Mouse (Mus musculus): ENCODE results near the gene Grin2b. TPM values are rescaled to one million over a fixed set of nuclear protein-coding genes. Genes with fewer than 3 reads are reported as not detected.

The Grin2b gene
- total and polyA plus RNA-seq, 3 experiments = not detected

- Histone ChIP-seq H3K27me3 (replicated peaks) (no peaks in the 10 kb centered on the region), H3K4me2 (ENCODE audit: insufficient read depth, low read depth, poor library complexity, severe bottlenecking) (no peak overlapping the region), H3K9me3 (replicated peaks; ENCODE audit: low read length) (peaks cover 64% of the 10 kb centered on the region), H3K4me3 (replicated peaks in 1 of 3; ENCODE audit: low read depth in 2 of 3, low read length in 2 of 3, poor library complexity in 1 of 3) (no peak overlapping the region), H3K4me1 (ENCODE audit: control insufficient read depth in 1 of 2, insufficient read depth in 2 of 2) (no peaks in the 10 kb centered on the region), H3K36me3 (replicated peaks in 1 of 2; ENCODE audit: control insufficient read depth in 1 of 2, insufficient read depth in 1 of 2, low read length in 1 of 2) (no peaks in the 10 kb centered on the region), H3K79me2 (replicated peaks; ENCODE audit: control insufficient read depth, extremely low read depth, insufficient read depth, poor library complexity, severe bottlenecking) (no peaks in the 10 kb centered on the region), H3K27ac (ENCODE audit: insufficient read depth, low read depth) (no peak overlapping the region), H3K9ac (ENCODE audit: insufficient read depth, low read depth) (no peak overlapping the region)
- no peak for DNase-seq (ENCODE audit: extremely low read depth)
- in situ Hi-C loops (cut with MboI; ENCODE audit: low pct_ligation_motif_present, low pct_unique_long_range_greater_than_20kb, low sequenced_read_pairs) (no loop called here), dilution Hi-C loops (cut with MboI; ENCODE audit: extremely low pct_ligation_motif_present, extremely low pct_unique_long_range_greater_than_20kb, low sequenced_read_pairs) (no loop called here)
- TF ChIP-seq MEF2A (IDR thresholded peaks at IDR 0.05; ENCODE audit: borderline replicate concordance, low read depth, low read length) (no peak), UBTF (IDR thresholded peaks at IDR 0.05; ENCODE audit: low read depth, low read length) (no peak), PAX5 (IDR thresholded peaks at IDR 0.05; ENCODE audit: low read length) (no peak), BHLHE40 (IDR thresholded peaks at IDR 0.05; ENCODE audit: low read depth, low read length) (no peak), JUN (IDR thresholded peaks at IDR 0.05; ENCODE audit: insufficient read depth, low read depth, low read length) (no peak), SMC3 (IDR thresholded peaks at IDR 0.05; ENCODE audit: low read depth, low read length) (no peak), ZMIZ1 (IDR thresholded peaks at IDR 0.05; ENCODE audit: low read depth, low read length) (no peak), JUND (conservative IDR thresholded peaks at IDR 0.05; ENCODE audit: low read depth, low read length) (no peak), SIN3A (IDR thresholded peaks at IDR 0.05; ENCODE audit: low read length) (no peak), POLR2A (IDR thresholded peaks at IDR 0.05; ENCODE audit: low read depth, low read length) (no peak), GABPA (IDR thresholded peaks at IDR 0.05; ENCODE audit: insufficient replicate concordance, low read depth, low read length) (no peak)
These were observed 230.1 kb downstream of the Grin2b start for GRCm38 (mm10) chr6:135943121-135943617.

- dilution Hi-C loops (cut with MboI; ENCODE audit: extremely low pct_ligation_motif_present, extremely low pct_unique_long_range_greater_than_20kb, low sequenced_read_pairs) = no loop called here
- H3K27ac ChIP-seq (ENCODE audit: insufficient read depth, low read depth) = no peak overlapping the region
- DNase-seq (ENCODE audit: extremely low read depth) = no peak
- no peaks in the 10 kb centered on the region for H3K36me3 ChIP-seq (replicated peaks in 1 of 2; ENCODE audit: control insufficient read depth in 1 of 2, insufficient read depth in 1 of 2, low read length in 1 of 2)
- H3K9me3 ChIP-seq (replicated peaks; ENCODE audit: low read length) = peaks cover 73% of the 10 kb centered on the region
- H3K4me3 ChIP-seq (replicated peaks in 1 of 3; ENCODE audit: low read depth in 2 of 3, low read length in 2 of 3, poor library complexity in 1 of 3) = no peak overlapping the region
- H3K27me3 ChIP-seq (replicated peaks) = no peaks in the 10 kb centered on the region
- no peak overlapping the region for H3K4me2 ChIP-seq (ENCODE audit: insufficient read depth, low read depth, poor library complexity, severe bottlenecking)
- in situ Hi-C loops (cut with MboI; ENCODE audit: low pct_ligation_motif_present, low pct_unique_long_range_greater_than_20kb, low sequenced_read_pairs) = no loop called here
- H3K79me2 ChIP-seq (replicated peaks; ENCODE audit: control insufficient read depth, extremely low read depth, insufficient read depth, poor library complexity, severe bottlenecking) = no peaks in the 10 kb centered on the region
- H3K9ac ChIP-seq (ENCODE audit: insufficient read depth, low read depth) = no peak overlapping the region
- no peaks in the 10 kb centered on the region for H3K4me1 ChIP-seq (ENCODE audit: control insufficient read depth in 1 of 2, insufficient read depth in 2 of 2)
- no peak for TF ChIP-seq BHLHE40 (IDR thresholded peaks at IDR 0.05; ENCODE audit: low read depth, low read length)
- TF ChIP-seq CTCF (conservative IDR thresholded peaks at IDR 0.05 in 1 of 2, IDR thresholded peaks at IDR 0.05 in 1 of 2; ENCODE audit: low read depth in 2 of 2, low read length in 2 of 2) = no peak
- TF ChIP-seq MYC (IDR thresholded peaks at IDR 0.05; ENCODE audit: low read depth, low read length) = no peak
- TF ChIP-seq HCFC1 (IDR thresholded peaks at IDR 0.05; ENCODE audit: low read depth, low read length) = no peak
- no peak for TF ChIP-seq TBP (conservative IDR thresholded peaks at IDR 0.05; ENCODE audit: low read depth, low read length)
- no peak for TF ChIP-seq NRF1 (IDR thresholded peaks at IDR 0.05; ENCODE audit: low read depth, low read length)
- TF ChIP-seq POLR2AphosphoS2 (IDR thresholded peaks at IDR 0.05; ENCODE audit: low read depth, low read length) = no peak
- TF ChIP-seq JUND (conservative IDR thresholded peaks at IDR 0.05; ENCODE audit: low read depth, low read length) = no peak
- TF ChIP-seq ETS1 (conservative IDR thresholded peaks at IDR 0.05; ENCODE audit: low read depth, low read length) = no peak
- TF ChIP-seq MAX (IDR thresholded peaks at IDR 0.05; ENCODE audit: low read length) = no peak
- TF ChIP-seq RCOR1 (conservative IDR thresholded peaks at IDR 0.05; ENCODE audit: low read depth, low read length) = no peak
- no peak for TF ChIP-seq SIN3A (IDR thresholded peaks at IDR 0.05; ENCODE audit: low read length)
- no peak for TF ChIP-seq MAFK (IDR thresholded peaks at IDR 0.05; ENCODE audit: insufficient replicate concordance, low read length)
- TF ChIP-seq ELF1 (IDR thresholded peaks at IDR 0.05; ENCODE audit: low read depth, low read length) = no peak
- TF ChIP-seq RAD21 (IDR thresholded peaks at IDR 0.05; ENCODE audit: low read depth, low read length) = no peak
- TF ChIP-seq POLR2A (IDR thresholded peaks at IDR 0.05; ENCODE audit: low read depth, low read length) = no peak
- TF ChIP-seq ZKSCAN1 (IDR thresholded peaks at IDR 0.05; ENCODE audit: borderline replicate concordance, low read depth, low read length) = no peak
- no peak for TF ChIP-seq SMC3 (IDR thresholded peaks at IDR 0.05; ENCODE audit: low read depth, low read length)
- TF ChIP-seq EP300 (IDR thresholded peaks at IDR 0.05; ENCODE audit: low read length) = no peak
- TF ChIP-seq MXI1 (IDR thresholded peaks at IDR 0.05; ENCODE audit: low read depth, low read length) = no peak
These were observed 240.4 kb downstream of the Grin2b start for GRCm38 (mm10) chr6:135932924-135933323.
